Mouse (Mus musculus) liver, embryonic 16.5 days (tissue): ENCODE measurements around the gene Tnip1. TPM values are rescaled to one million over a fixed set of nuclear protein-coding genes. Genes with fewer than 3 reads are reported as not detected.

Source experiments
- ATAC-seq: fragments of 200-750 bp; cut with Nextera tagmentation; 2 replicates; pipeline ENCODE4 v1.8.0; 2017; ENCODE audit warnings: low read depth, mild to moderate bottlenecking, moderate number of reproducible peaks, moderate library complexity
- H3K27ac ChIP-seq: fragments of 300-500 bp; sonication (generic); 2 replicates; pipeline ENCODE4 v1.5.1; 2014; ENCODE audit warnings: mild to moderate bottlenecking, low read length
- H3K27me3 ChIP-seq: fragments of 300-500 bp; sonication (generic); 2 replicates; pipeline ENCODE4 v1.6.1; 2014; ENCODE audit warnings: low read depth, low read length, mixed read lengths; ENCODE audit not compliant: control insufficient read depth, insufficient read depth
- H3K36me3 ChIP-seq: fragments of 300-500 bp; sonication (generic); 2 replicates; pipeline ENCODE4 v1.6.1; 2014; ENCODE audit warnings: mild to moderate bottlenecking; ENCODE audit not compliant: control insufficient read depth, insufficient read depth
- H3K4me1 ChIP-seq: fragments of 300-500 bp; sonication (generic); 2 replicates; pipeline ENCODE4 v1.6.1; 2014; ENCODE audit warnings: low read depth, low read length, mixed read lengths; ENCODE audit not compliant: control insufficient read depth
- H3K4me2 ChIP-seq: fragments of 300-500 bp; sonication (generic); 2 replicates; pipeline ENCODE4 v1.6.1; 2014; ENCODE audit warnings: low read depth, low read length, mixed read lengths
- H3K4me3 ChIP-seq: fragments of 300-500 bp; sonication (generic); 2 replicates; pipeline ENCODE4 v1.5.1; 2014; ENCODE audit warnings: low read depth, mild to moderate bottlenecking, low read length
- H3K9ac ChIP-seq: fragments of 300-500 bp; sonication (generic); 2 replicates; pipeline ENCODE4 v1.6.1; 2014; ENCODE audit warnings: low read depth, low read length
- H3K9me3 ChIP-seq: fragments of 300-500 bp; sonication (generic); replicated peaks from 2 replicates; pipeline ENCODE4 v1.6.1; 2016; ENCODE audit warnings: low read length; ENCODE audit not compliant: control insufficient read depth
- WGBS: fragments of 180-500 bp; shearing (Covaris S2); extraction: QIAGEN DNeasy Blood & Tissue Kit; methylation state at CpG from one replicate; pipeline ENCODE4 v1.1.7; 2014; ENCODE audit not compliant: insufficient replicate concordance; 5-methylcytosine and 5-hydroxymethylcytosine counted together
- polyA plus RNA-seq: library from polyadenylated mRNA; unstranded; fragments of >200 nt; fragmentation: Nextera tagmentation; extraction: Ambion mirVana; gene quantifications from 2 replicates; pipeline ENCODE4 v1.2.1, GENCODE M21; 2015

Gene Tnip1
- polyA plus RNA-seq, 1 experiment from 2014 or later: 6.5 TPM

GRCm38 (mm10) chr11:54927346-54928140 is 35.2 kb downstream of the Tnip1 start:
- 73% methylated on average over 14 of the region's 14 CpGs for WGBS
- H3K36me3 ChIP-seq: peaks cover 3% of the 10 kb centered on the region
- no peak overlapping the region for H3K9ac ChIP-seq
- H3K27ac ChIP-seq: no peak overlapping the region
- no peaks in the 10 kb centered on the region for H3K4me1 ChIP-seq
- no peak overlapping the region for H3K4me3 ChIP-seq
- ATAC-seq: peak; percentile 45; the same call in 1 of the 2 replicates
- no peaks in the 10 kb centered on the region for H3K27me3 ChIP-seq
- no peak overlapping the region for H3K4me2 ChIP-seq
- no peaks in the 10 kb centered on the region for H3K9me3 ChIP-seq

GRCm38 (mm10) chr11:54924145-54924544 is 38.6 kb downstream of the Tnip1 start:
- H3K4me3 ChIP-seq: no peak overlapping the region
- no peaks in the 10 kb centered on the region for H3K27me3 ChIP-seq
- H3K27ac ChIP-seq: no peak overlapping the region
- no peaks in the 10 kb centered on the region for H3K4me1 ChIP-seq
- ATAC-seq: no peak
- H3K9me3 ChIP-seq: no peaks in the 10 kb centered on the region
- 75% methylated on average over 14 of the region's 14 CpGs for WGBS
- H3K9ac ChIP-seq: no peak overlapping the region
- peaks cover 4% of the 10 kb centered on the region for H3K36me3 ChIP-seq
- no peak overlapping the region for H3K4me2 ChIP-seq

- Histone ChIP-seq H3K9me3 (no peaks in the 10 kb centered on the region), H3K27me3 (no peaks in the 10 kb centered on the region), H3K27ac (no peak overlapping the region), H3K9ac (no peak overlapping the region), H3K36me3 (peaks cover 11% of the 10 kb centered on the region), H3K4me2 (no peak overlapping the region), H3K4me1 (no peaks in the 10 kb centered on the region), H3K4me3 (no peak overlapping the region)
- WGBS: 70% methylated on average over 3 of the region's 3 CpGs
- no peak for ATAC-seq
Observed at GRCm38 (mm10) chr11:54922488-54922887, 40.2 kb downstream of the Tnip1 start.

- no peak overlapping the region for H3K4me3 ChIP-seq
- no peak for ATAC-seq
- no peak overlapping the region for H3K4me2 ChIP-seq
- H3K9ac ChIP-seq: no peak overlapping the region
- WGBS: 42% methylated on average over 7 of the region's 7 CpGs
- H3K27ac ChIP-seq: no peak overlapping the region
- peaks cover 11% of the 10 kb centered on the region for H3K36me3 ChIP-seq
- H3K9me3 ChIP-seq: no peaks in the 10 kb centered on the region
- no peaks in the 10 kb centered on the region for H3K27me3 ChIP-seq
- H3K4me1 ChIP-seq: no peaks in the 10 kb centered on the region
Observed at GRCm38 (mm10) chr11:54921798-54922197, 40.9 kb downstream of the Tnip1 start.

- Histone ChIP-seq H3K4me2 (no peak overlapping the region), H3K4me1 (no peaks in the 10 kb centered on the region), H3K27me3 (no peaks in the 10 kb centered on the region), H3K9ac (no peak overlapping the region), H3K27ac (peak overlapping the region; percentile 43; the same call in 1 of the 2 replicates), H3K36me3 (peaks cover 11% of the 10 kb centered on the region), H3K4me3 (no peak overlapping the region), H3K9me3 (no peaks in the 10 kb centered on the region)
- no peak for ATAC-seq
- WGBS: 63% methylated on average over 6 of the region's 6 CpGs
Observed at GRCm38 (mm10) chr11:54920973-54921580, 41.6 kb downstream of the Tnip1 start.

- 0 out of 2 replicates have a peak overlapping the region, but pooled peaks have one; percentile 24 for H3K27ac ChIP-seq
- peaks cover 11% of the 10 kb centered on the region; the same call in 1 of the 2 replicates for H3K36me3 ChIP-seq
- ATAC-seq: no peak
- no peaks in the 10 kb centered on the region for H3K9me3 ChIP-seq
- H3K9ac ChIP-seq: no peak overlapping the region
- no peak overlapping the region for H3K4me3 ChIP-seq
- H3K27me3 ChIP-seq: no peaks in the 10 kb centered on the region
- H3K4me1 ChIP-seq: no peaks in the 10 kb centered on the region
- WGBS: 68% methylated on average over 11 of the region's 11 CpGs
- peak overlapping the region; percentile 14; the same call in 1 of the 2 replicates for H3K4me2 ChIP-seq
Observed at GRCm38 (mm10) chr11:54920127-54920972, 42.4 kb downstream of the Tnip1 start.

GRCm38 (mm10) chr11:54918273-54918672 is 44.4 kb downstream of the Tnip1 start:
- H3K27ac ChIP-seq: no peak overlapping the region
- no peak overlapping the region for H3K9ac ChIP-seq
- no peaks in the 10 kb centered on the region for H3K9me3 ChIP-seq
- H3K27me3 ChIP-seq: no peaks in the 10 kb centered on the region
- WGBS: 65% methylated on average over 4 of the region's 4 CpGs
- H3K4me1 ChIP-seq: no peaks in the 10 kb centered on the region
- H3K4me3 ChIP-seq: no peak overlapping the region
- no peak for ATAC-seq
- peaks cover 11% of the 10 kb centered on the region; the same call in 1 of the 2 replicates for H3K36me3 ChIP-seq
- no peak overlapping the region for H3K4me2 ChIP-seq

GRCm38 (mm10) chr11:54917461-54917860 is 45.3 kb downstream of the Tnip1 start:
- WGBS: 83% methylated on average over 7 of the region's 7 CpGs
- Histone ChIP-seq H3K9me3 (no peaks in the 10 kb centered on the region), H3K27ac (no peak overlapping the region), H3K36me3 (peaks cover 11% of the 10 kb centered on the region; the same call in 1 of the 2 replicates), H3K27me3 (no peaks in the 10 kb centered on the region), H3K4me1 (no peaks in the 10 kb centered on the region), H3K9ac (no peak overlapping the region), H3K4me2 (no peak overlapping the region), H3K4me3 (no peak overlapping the region)
- ATAC-seq: no peak
